Comparison of ENCODE assay signal across 7 mouse cellular contexts in the genomic region with DNA sequence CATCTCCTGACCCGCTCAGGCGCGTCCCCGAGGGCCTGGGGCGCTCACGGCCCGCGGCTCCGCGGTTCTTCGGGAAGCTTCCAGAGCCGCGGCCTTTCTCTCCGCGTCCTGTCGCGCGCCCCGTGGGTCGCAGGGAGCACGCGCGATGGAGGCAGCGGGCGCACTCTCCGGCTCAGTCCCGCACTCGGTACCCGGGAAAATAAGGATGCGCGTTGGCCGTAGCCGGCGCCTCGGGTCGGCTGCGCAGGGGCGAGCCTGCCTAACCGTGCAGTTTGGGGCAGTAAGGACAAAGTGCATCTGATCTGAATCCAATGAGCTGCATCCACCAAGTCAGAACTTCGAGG. TPM values are rescaled to one million over a fixed set of nuclear protein-coding genes. Genes with fewer than 3 reads are reported as not detected.
DNase-seq lines count a peak whose midpoint lies in the region; ATAC-seq and TF ChIP-seq lines count a peak whose summit lies in the region.

No protein-coding gene starts in this region.

- H3K9ac ChIP-seq in lung, embryonic 14.5 days = peak overlapping the region; percentile 46
- H3K9ac ChIP-seq in intestine, embryonic 14.5 days (ENCODE audit: low read length) = no peak overlapping the region
- peak overlapping the region; percentile 77 for H3K9ac ChIP-seq in neural tube, embryonic 14.5 days (replicated peaks; ENCODE audit: low read depth, low read length)

- WGBS in lung, embryonic 14.5 days = under 1% methylated on average over 40 of the region's 40 CpGs
- WGBS in forebrain, embryonic 10.5 days = under 1% methylated on average over 40 of the region's 40 CpGs
- 2% methylated on average over 29 of the region's 40 CpGs for WGBS in intestine, embryonic 14.5 days
- 0% methylated on average over 20 of the region's 40 CpGs for WGBS in neural tube, embryonic 14.5 days

- no peak overlapping the region for H3K27ac ChIP-seq in lung, embryonic 14.5 days (ENCODE audit: low read depth)
- peak overlapping the region; percentile 98 for H3K27ac ChIP-seq in forebrain, embryonic 10.5 days
- no peak overlapping the region for H3K27ac ChIP-seq in intestine, embryonic 14.5 days (ENCODE audit: low read depth)
- peak overlapping the region; percentile 94 for H3K27ac ChIP-seq in neural tube, embryonic 14.5 days (ENCODE audit: low read depth, low read length)

- no peaks in the 10 kb centered on the region for H3K36me3 ChIP-seq in lung, embryonic 14.5 days (ENCODE audit: insufficient read depth)
- no peaks in the 10 kb centered on the region for H3K36me3 ChIP-seq in forebrain, embryonic 10.5 days (replicated peaks)
- no peaks in the 10 kb centered on the region for H3K36me3 ChIP-seq in intestine, embryonic 14.5 days (ENCODE audit: control insufficient read depth, insufficient read depth, low read length)
- H3K36me3 ChIP-seq in neural tube, embryonic 14.5 days (ENCODE audit: control insufficient read depth, insufficient read depth, low read length) = no peaks in the 10 kb centered on the region

- DNase-seq in lung, embryonic 14.5 days = no peak
- DNase-seq in lung, postnatal 25 days (ENCODE audit: low spot score) = no peak
- DNase-seq in forebrain, embryonic 10.5 days (ENCODE audit: extremely low spot score, low spot score) = no peak
- peak; percentile 75 for DNase-seq in intestine, embryonic 14.5 days (ENCODE audit: low spot score)
- no peak for DNase-seq in adrenal gland, postnatal 4 days (ENCODE audit: low spot score in 2 of 2)
- no peak for DNase-seq in layer of hippocampus, adult 8-10 months (ENCODE audit: low spot score in 2 of 2)

- no peaks in the 10 kb centered on the region for H3K9me3 ChIP-seq in lung, embryonic 14.5 days (ENCODE audit: low read depth, low read length)
- no peaks in the 10 kb centered on the region for H3K9me3 ChIP-seq in forebrain, embryonic 10.5 days
- no peaks in the 10 kb centered on the region for H3K9me3 ChIP-seq in intestine, embryonic 14.5 days (ENCODE audit: control insufficient read depth, low read length)
- H3K9me3 ChIP-seq in neural tube, embryonic 14.5 days (ENCODE audit: control insufficient read depth, low read length) = no peaks in the 10 kb centered on the region

- peak overlapping the region; percentile 99 for H3K4me2 ChIP-seq in lung, embryonic 14.5 days
- peak overlapping the region; percentile 99 for H3K4me2 ChIP-seq in intestine, embryonic 14.5 days (ENCODE audit: low read length)
- H3K4me2 ChIP-seq in neural tube, embryonic 14.5 days (ENCODE audit: low read depth, low read length) = peak overlapping the region; percentile 70

- no peak for TF ChIP-seq CTCF in lung, embryonic 14.5 days (IDR thresholded peaks at IDR 0.05; ENCODE audit: low read depth)

- peaks cover 33% of the 10 kb centered on the region for H3K27me3 ChIP-seq in lung, embryonic 14.5 days (ENCODE audit: insufficient read depth, low read length)
- peaks cover 8% of the 10 kb centered on the region; the same call in 1 of the 2 replicates for H3K27me3 ChIP-seq in forebrain, embryonic 10.5 days (ENCODE audit: poor library complexity, severe bottlenecking)
- peaks cover 39% of the 10 kb centered on the region for H3K27me3 ChIP-seq in intestine, embryonic 14.5 days (replicated peaks; ENCODE audit: control insufficient read depth, insufficient read depth, low read length)
- no peaks in the 10 kb centered on the region for H3K27me3 ChIP-seq in neural tube, embryonic 14.5 days (ENCODE audit: control insufficient read depth, insufficient read depth, low read length)

- no peaks in the 10 kb centered on the region for H3K4me1 ChIP-seq in lung, embryonic 14.5 days (ENCODE audit: insufficient read depth)
- peaks cover 27% of the 10 kb centered on the region for H3K4me1 ChIP-seq in forebrain, embryonic 10.5 days
- no peaks in the 10 kb centered on the region for H3K4me1 ChIP-seq in intestine, embryonic 14.5 days (replicated peaks; ENCODE audit: control insufficient read depth, insufficient read depth, low read length)
- H3K4me1 ChIP-seq in neural tube, embryonic 14.5 days (ENCODE audit: control insufficient read depth, insufficient read depth, low read length) = no peaks in the 10 kb centered on the region

- ATAC-seq in lung, embryonic 14.5 days (ENCODE audit: insufficient read depth) = peak; percentile 61
- peak; percentile 42; the same call in 1 of the 2 replicates for ATAC-seq in intestine, embryonic 14.5 days (replicated peaks; ENCODE audit: low FRiP score, low TSS enrichment, low read depth)
- ATAC-seq in neural tube, embryonic 14.5 days (ENCODE audit: low read depth) = no peak; the same call in 1 of the 2 replicates

- peak overlapping the region; percentile 63 for H3K4me3 ChIP-seq in lung, embryonic 14.5 days (ENCODE audit: low read depth, low read length)
- peak overlapping the region; percentile 79 for H3K4me3 ChIP-seq in forebrain, embryonic 10.5 days
- peak overlapping the region; percentile 53 for H3K4me3 ChIP-seq in intestine, embryonic 14.5 days (ENCODE audit: low read depth, low read length)
- peak overlapping the region; percentile 71 for H3K4me3 ChIP-seq in neural tube, embryonic 14.5 days (ENCODE audit: low read depth, low read length)

RNA-seq across cellular contexts. Expression of a gene that starts 0.4 kb away (rescaled TPM):
- 0.99 and 1.6 TPM in 2 replicates for polyA plus RNA-seq in lung, embryonic 14.5 days (2014; fragmentation: Nextera tagmentation; extraction: Ambion mirVana)
- polyA plus RNA-seq in forebrain, embryonic 10.5 days (2016; fragmentation: Nextera tagmentation; extraction: Ambion mirVana) = 54.2 and 59.3 TPM in 2 replicates
- 1.4 and 2.1 TPM in 2 replicates for polyA plus RNA-seq in intestine, embryonic 14.5 days (2014; fragmentation: Nextera tagmentation; extraction: Ambion mirVana)
- polyA plus RNA-seq in neural tube, embryonic 14.5 days (2014; fragmentation: Nextera tagmentation; extraction: Ambion mirVana) = 12.7 and 12.9 TPM in 2 replicates
- under 1 TPM; 0.42 to 0.73 TPM for total RNA-seq in adrenal gland, postnatal 4 days (2021)
- total RNA-seq in layer of hippocampus, adult 8-10 months (2022) = 1 to 10 TPM; 1.6 to 2.6 (median 2.3) TPM

Comparison
In these comparisons a context has a peak if more than half of its experiments do, and no peak if none do; other contexts are left out.
1. H3K27ac ChIP-seq: peak in forebrain, embryonic 10.5 days (single experiment) and neural tube, embryonic 14.5 days (single experiment); none in lung, embryonic 14.5 days (single experiment) and intestine, embryonic 14.5 days (single experiment).
2. Peak in every context shown above with its lines, with median percentiles within 50 percentile points of each other: H3K4me2 ChIP-seq and H3K4me3 ChIP-seq.